Mouse (Mus musculus): ENCODE measurements around the gene Pdia2. TPM values are rescaled to one million over a fixed set of nuclear protein-coding genes. Genes with fewer than 3 reads are reported as not detected.
"Not testable (repeated sequence)": the region's sequence is repeated elsewhere in the genome, so short reads cannot be mapped to it uniquely, and the experiment has no call there.

The Pdia2 gene
- polyA plus RNA-seq, 1 experiment from 2014 or later: 0.49 TPM

DNA sequence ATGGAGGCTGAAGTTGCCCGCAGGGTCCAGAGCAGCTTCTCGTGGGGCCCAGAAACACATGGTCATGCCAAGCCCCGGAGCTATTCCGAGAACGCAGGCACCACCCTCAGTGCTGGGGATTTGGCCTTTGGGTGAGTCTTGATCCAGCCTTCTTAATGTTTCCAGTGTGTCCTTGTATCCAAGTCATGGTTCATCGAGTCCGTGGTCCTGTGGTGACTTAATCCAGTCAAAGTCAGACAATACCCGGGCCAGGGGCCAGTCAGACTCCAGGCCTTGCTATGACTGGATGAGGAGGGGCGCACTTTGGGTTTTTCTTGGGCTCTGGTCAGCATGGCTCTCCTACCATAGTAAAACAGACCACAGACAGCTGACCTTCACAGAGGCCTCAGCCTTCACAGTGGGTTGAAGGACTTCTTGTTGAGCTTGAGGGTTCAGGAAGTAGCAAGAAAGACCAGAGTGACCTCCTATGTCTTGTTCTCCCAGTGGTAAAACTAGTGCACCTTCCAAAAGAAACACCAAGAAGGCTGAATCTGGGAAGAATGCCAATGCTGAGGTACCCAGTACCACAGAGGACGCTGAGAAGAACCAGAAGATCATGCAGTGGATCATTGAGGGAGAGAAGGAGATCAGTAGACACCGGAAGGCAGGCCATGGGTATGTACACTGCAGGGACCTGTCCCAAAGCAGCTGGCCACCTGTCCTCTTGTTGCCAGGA lies 10.6 kb downstream of the Pdia2 start:
- Histone ChIP-seq H3K4me2 (replicated peaks; ENCODE audit: low read depth, low read length) (no peak overlapping the region), H3K9me3 (ENCODE audit: low read length) (no peaks in the 10 kb centered on the region), H3K4me1 (ENCODE audit: insufficient read depth, low read depth, low read length) (no peaks in the 10 kb centered on the region), H3K9ac (replicated peaks; ENCODE audit: low read depth) (no peak overlapping the region), H3K36me3 (ENCODE audit: insufficient read depth, low read length) (peaks cover 35% of the 10 kb centered on the region), H3K27me3 (replicated peaks; ENCODE audit: insufficient read depth, low read length) (no peaks in the 10 kb centered on the region), H3K27ac (ENCODE audit: low read length) (no peak overlapping the region), H3K4me3 (ENCODE audit: low read depth, low read length) (no peak overlapping the region)
- TF ChIP-seq EP300 (IDR thresholded peaks at IDR 0.05) (no peak), CTCF (IDR thresholded peaks at IDR 0.05) (no peak)
- ATAC-seq (no peak), DNase-seq (ENCODE audit: low spot score) (no peak)
- 98% methylated on average over 11 of the region's 11 CpGs for WGBS

DNA sequence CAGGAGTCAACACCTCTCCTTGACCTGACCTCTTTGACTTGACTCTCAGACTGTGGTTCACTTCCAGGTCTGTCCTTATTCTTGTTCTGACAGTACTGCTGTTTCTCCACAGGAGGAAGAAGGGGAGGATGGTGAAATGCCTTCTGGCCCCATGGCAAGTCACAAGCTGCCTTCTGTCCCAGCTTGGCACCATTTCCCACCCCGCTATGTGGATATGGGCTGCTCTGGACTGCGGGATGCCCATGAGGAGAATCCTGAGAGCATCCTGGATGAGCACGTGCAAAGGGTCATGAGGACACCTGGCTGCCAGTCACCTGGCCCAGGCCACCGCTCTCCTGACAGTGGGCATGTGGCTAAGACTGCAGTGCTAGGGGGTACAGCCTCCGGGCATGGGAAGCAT lies 11.3 kb downstream of the Pdia2 start:
- H3K27ac ChIP-seq (ENCODE audit: low read length): no peak overlapping the region
- TF ChIP-seq CTCF (IDR thresholded peaks at IDR 0.05) (no peak), EP300 (IDR thresholded peaks at IDR 0.05) (no peak)
- no peaks in the 10 kb centered on the region for H3K9me3 ChIP-seq (ENCODE audit: low read length)
- no peaks in the 10 kb centered on the region for H3K27me3 ChIP-seq (replicated peaks; ENCODE audit: insufficient read depth, low read length)
- peaks cover 34% of the 10 kb centered on the region for H3K36me3 ChIP-seq (ENCODE audit: insufficient read depth, low read length)
- no peak overlapping the region for H3K9ac ChIP-seq (replicated peaks; ENCODE audit: low read depth)
- ATAC-seq: no peak
- no peak for DNase-seq (ENCODE audit: low spot score)
- no peak overlapping the region for H3K4me2 ChIP-seq (replicated peaks; ENCODE audit: low read depth, low read length)
- no peaks in the 10 kb centered on the region for H3K4me1 ChIP-seq (ENCODE audit: insufficient read depth, low read depth, low read length)
- 96% methylated on average over 5 of the region's 5 CpGs for WGBS
- no peak overlapping the region for H3K4me3 ChIP-seq (ENCODE audit: low read depth, low read length)

DNA sequence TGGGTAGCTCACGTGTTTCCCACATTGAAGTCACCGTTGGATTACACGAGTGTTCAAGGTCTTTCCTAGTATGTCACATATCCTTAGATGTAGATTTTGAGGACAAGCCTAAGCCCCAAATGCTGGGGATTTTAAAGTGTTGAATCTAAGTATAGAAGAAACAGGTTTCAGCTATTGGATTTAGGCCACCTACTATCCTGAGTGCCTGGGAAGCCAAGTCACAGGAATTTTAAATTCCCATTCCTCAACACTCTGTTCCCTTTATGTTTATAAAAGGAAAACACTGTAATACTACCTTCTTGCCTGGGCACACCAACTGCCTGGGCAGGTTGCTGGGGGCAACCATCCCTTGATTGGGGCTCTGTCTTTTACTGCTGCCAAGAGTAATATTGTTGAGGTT lies 17.7 kb downstream of the Pdia2 start:
- ATAC-seq (no peak), DNase-seq (ENCODE audit: low spot score) (no peak)
- Histone ChIP-seq H3K9me3 (ENCODE audit: low read length) (no peaks in the 10 kb centered on the region), H3K9ac (replicated peaks; ENCODE audit: low read depth) (no peak overlapping the region), H3K4me2 (replicated peaks; ENCODE audit: low read depth, low read length) (no peak overlapping the region), H3K4me1 (ENCODE audit: insufficient read depth, low read depth, low read length) (no peaks in the 10 kb centered on the region), H3K27ac (ENCODE audit: low read length) (no peak overlapping the region), H3K4me3 (ENCODE audit: low read depth, low read length) (no peak overlapping the region), H3K27me3 (replicated peaks; ENCODE audit: insufficient read depth, low read length) (no peaks in the 10 kb centered on the region), H3K36me3 (ENCODE audit: insufficient read depth, low read length) (peaks cover 10% of the 10 kb centered on the region)
- 92% methylated on average over 3 of the region's 3 CpGs for WGBS
- TF ChIP-seq CTCF (IDR thresholded peaks at IDR 0.05) (no peak), EP300 (IDR thresholded peaks at IDR 0.05) (no peak)

DNA sequence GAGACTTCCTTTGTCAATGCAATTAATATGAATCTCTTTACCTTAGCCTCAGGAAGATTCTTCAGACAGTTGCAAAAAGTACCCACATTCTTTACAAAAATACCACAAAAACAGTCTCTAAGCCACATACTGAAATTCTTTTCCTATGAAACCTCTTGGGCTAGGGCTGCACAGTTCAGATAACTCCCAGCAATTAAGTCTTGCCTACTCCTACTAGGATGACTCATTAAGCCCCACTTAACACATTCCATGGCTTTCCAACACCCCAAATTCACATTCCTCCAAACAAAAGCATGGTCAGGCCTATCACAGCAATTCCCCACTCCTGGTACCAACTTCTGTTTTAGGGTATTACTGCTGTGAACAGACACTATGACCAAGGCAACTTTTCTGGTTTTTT lies 20.3 kb downstream of the Pdia2 start:
- H3K4me1 ChIP-seq (ENCODE audit: insufficient read depth, low read depth, low read length): no peaks in the 10 kb centered on the region
- H3K9me3 ChIP-seq (ENCODE audit: low read length): no peaks in the 10 kb centered on the region
- no peaks in the 10 kb centered on the region for H3K27me3 ChIP-seq (replicated peaks; ENCODE audit: insufficient read depth, low read length)
- no peak for TF ChIP-seq EP300 (IDR thresholded peaks at IDR 0.05)
- TF ChIP-seq CTCF (IDR thresholded peaks at IDR 0.05): no peak
- H3K9ac ChIP-seq (replicated peaks; ENCODE audit: low read depth): no peak overlapping the region
- H3K4me3 ChIP-seq (ENCODE audit: low read depth, low read length): no peak overlapping the region
- H3K27ac ChIP-seq (ENCODE audit: low read length): no peak overlapping the region
- DNase-seq (ENCODE audit: low spot score): no peak
- H3K36me3 ChIP-seq (ENCODE audit: insufficient read depth, low read length): peaks cover 9% of the 10 kb centered on the region
- no peak for ATAC-seq
- no peak overlapping the region for H3K4me2 ChIP-seq (replicated peaks; ENCODE audit: low read depth, low read length)

DNA sequence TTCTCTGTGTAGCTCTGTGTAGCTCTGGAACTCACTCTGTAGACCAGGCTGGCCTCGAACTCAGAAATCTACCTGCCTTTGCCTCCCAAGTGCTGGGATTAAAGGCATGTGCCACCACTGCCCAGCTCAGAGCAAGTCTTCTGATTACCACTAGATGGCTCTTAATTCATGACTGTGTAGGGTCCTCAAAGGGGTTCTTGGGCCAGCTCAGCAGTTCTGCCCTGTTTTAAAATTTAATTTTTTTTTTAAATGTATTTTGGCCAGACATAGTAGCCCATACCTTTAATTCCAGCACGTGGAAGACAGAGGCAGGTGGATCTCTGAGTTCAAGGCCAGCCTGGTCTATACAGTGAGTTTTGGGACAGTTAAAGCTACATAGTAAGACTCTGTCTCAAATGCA lies 23.6 kb downstream of the Pdia2 start:
- H3K4me3 ChIP-seq (ENCODE audit: low read depth, low read length); H3K4me2 ChIP-seq (replicated peaks; ENCODE audit: low read depth, low read length); H3K36me3 ChIP-seq (ENCODE audit: insufficient read depth, low read length); H3K27ac ChIP-seq (ENCODE audit: low read length); ATAC-seq; H3K9me3 ChIP-seq (ENCODE audit: low read length); DNase-seq (ENCODE audit: low spot score); H3K27me3 ChIP-seq (replicated peaks; ENCODE audit: insufficient read depth, low read length); H3K4me1 ChIP-seq (ENCODE audit: insufficient read depth, low read depth, low read length); H3K9ac ChIP-seq (replicated peaks; ENCODE audit: low read depth): not testable (repeated sequence)
- 88% methylated on average over 2 of the region's 2 CpGs for WGBS
- peak; percentile 39; the same call in 1 of the 2 replicates for TF ChIP-seq CTCF (IDR thresholded peaks at IDR 0.05)

GRCm38 (mm10) chr17:26168039-26168438 lies 30.8 kb downstream of the Pdia2 start:
- 72% methylated on average over 2 of the region's 2 CpGs for WGBS
- Histone ChIP-seq H3K27me3 (replicated peaks; ENCODE audit: insufficient read depth, low read length) (no peaks in the 10 kb centered on the region), H3K36me3 (ENCODE audit: insufficient read depth, low read length) (no peaks in the 10 kb centered on the region), H3K9ac (replicated peaks; ENCODE audit: low read depth) (no peak overlapping the region), H3K4me2 (replicated peaks; ENCODE audit: low read depth, low read length) (no peak overlapping the region), H3K4me1 (ENCODE audit: insufficient read depth, low read depth, low read length) (no peaks in the 10 kb centered on the region), H3K4me3 (ENCODE audit: low read depth, low read length) (no peak overlapping the region), H3K27ac (ENCODE audit: low read length) (no peak overlapping the region), H3K9me3 (ENCODE audit: low read length) (no peaks in the 10 kb centered on the region)
- no peak for ATAC-seq
- peak; percentile 45 for DNase-seq (ENCODE audit: low spot score)
- TF ChIP-seq CTCF (IDR thresholded peaks at IDR 0.05): no peak
- no peak for TF ChIP-seq EP300 (IDR thresholded peaks at IDR 0.05)

DNA sequence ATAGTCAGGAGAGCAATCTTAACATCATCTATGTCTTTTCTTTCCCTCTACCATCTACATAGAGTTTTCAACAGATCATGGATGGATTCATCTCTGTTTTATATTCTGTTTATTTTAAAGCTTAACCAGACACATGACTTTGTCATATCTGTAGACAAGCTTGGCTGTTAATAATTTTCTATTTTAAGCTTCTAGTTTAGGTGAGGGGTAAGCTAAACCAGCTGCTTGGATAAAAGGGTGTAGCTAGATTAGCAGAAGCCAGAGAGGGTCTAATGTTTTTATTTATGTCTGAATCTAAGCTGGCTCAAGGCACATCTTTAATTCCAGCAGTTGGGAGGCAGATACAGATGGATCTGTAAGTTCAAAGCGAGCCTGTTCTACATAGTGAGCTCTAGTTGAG lies 36.2 kb downstream of the Pdia2 start:
- Histone ChIP-seq H3K4me2 (replicated peaks; ENCODE audit: low read depth, low read length) (no peak overlapping the region), H3K9ac (replicated peaks; ENCODE audit: low read depth) (no peak overlapping the region), H3K4me3 (ENCODE audit: low read depth, low read length) (no peak overlapping the region), H3K27ac (ENCODE audit: low read length) (no peak overlapping the region), H3K4me1 (ENCODE audit: insufficient read depth, low read depth, low read length) (no peaks in the 10 kb centered on the region), H3K27me3 (replicated peaks; ENCODE audit: insufficient read depth, low read length) (no peaks in the 10 kb centered on the region), H3K9me3 (ENCODE audit: low read length) (no peaks in the 10 kb centered on the region), H3K36me3 (ENCODE audit: insufficient read depth, low read length) (no peaks in the 10 kb centered on the region)
- WGBS: 80% methylated on average over 1 of the region's 1 CpGs
- no peak for TF ChIP-seq CTCF (IDR thresholded peaks at IDR 0.05)
- TF ChIP-seq EP300 (IDR thresholded peaks at IDR 0.05): no peak
- no peak; the same call in 1 of the 2 replicates for ATAC-seq
- DNase-seq (ENCODE audit: low spot score): peak; percentile 50
